Mouse (Mus musculus): ENCODE data around the gene Prpf18. TPM values are rescaled to one million over a fixed set of nuclear protein-coding genes. Genes with fewer than 3 reads are reported as not detected.
"Not testable (repeated sequence)": the region's sequence is repeated elsewhere in the genome, so short reads cannot be mapped to it uniquely, and the experiment has no call there.

The Prpf18 gene
- total RNA-seq, 2 experiments from 2014 or later: 42.4 to 42.5 TPM

DNA sequence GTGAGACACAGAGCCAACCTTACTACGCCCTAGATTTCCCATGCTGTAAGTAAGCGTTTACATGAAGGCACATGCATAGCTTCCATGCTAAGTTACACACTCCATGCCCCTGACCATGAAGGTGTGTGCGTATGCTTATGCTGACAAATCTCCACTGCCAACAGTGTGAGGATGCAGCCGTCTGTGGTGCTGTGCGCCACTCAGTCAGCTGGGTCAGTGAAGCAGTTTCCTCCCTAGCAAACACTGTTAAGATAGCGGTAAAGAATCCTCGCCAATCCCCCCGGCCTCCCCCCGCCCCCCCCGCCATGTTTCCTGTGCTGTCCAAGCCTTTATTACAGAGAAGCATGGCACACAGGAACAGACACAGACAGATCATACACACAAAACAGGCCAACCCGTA, 22.4 kb downstream of the Prpf18 start:
- TF ChIP-seq CTCF (IDR thresholded peaks at IDR 0.05): no peak
- no peak overlapping the region for H3K4me3 ChIP-seq
- intact Hi-C loops (cut with DNase I): no loop called here
- no peak for DNase-seq
- no peak overlapping the region for H3K27ac ChIP-seq

GRCm38 (mm10) chr2:4628920-4629319, 23.0 kb downstream of the Prpf18 start:
- no peak for DNase-seq
- no peak for TF ChIP-seq CTCF (IDR thresholded peaks at IDR 0.05)
- H3K4me3 ChIP-seq: no peak overlapping the region
- intact Hi-C loops (cut with DNase I): no loop called here
- H3K27ac ChIP-seq: no peak overlapping the region

DNA sequence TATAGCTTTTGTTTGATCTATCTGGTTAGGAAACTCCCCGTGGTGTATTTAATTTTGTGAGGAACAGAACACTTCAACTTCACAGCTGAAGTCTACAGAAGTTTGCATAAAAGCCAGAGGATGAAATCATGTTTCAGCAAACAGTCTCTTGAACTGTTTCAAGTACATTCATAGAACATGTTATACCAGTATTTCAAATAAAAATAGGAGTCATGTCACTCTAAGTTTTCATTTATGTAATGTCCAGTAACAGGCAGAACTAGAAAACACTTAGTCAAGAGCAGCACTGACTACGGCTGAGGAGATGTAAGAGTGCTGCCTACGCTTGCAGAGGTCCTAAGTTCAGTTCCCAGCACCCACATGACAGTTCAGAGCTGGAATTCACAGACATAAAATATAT, 25.0 kb downstream of the Prpf18 start:
- no peak for DNase-seq
- intact Hi-C loops (cut with DNase I): no loop called here
- no peak for TF ChIP-seq CTCF (IDR thresholded peaks at IDR 0.05)
- Histone ChIP-seq H3K4me3 (no peak overlapping the region), H3K27ac (no peak overlapping the region)

- intact Hi-C loops (cut with DNase I): no loop called here
- TF ChIP-seq CTCF (IDR thresholded peaks at IDR 0.05): no peak
- Histone ChIP-seq H3K4me3 (peak overlapping the region; percentile 46), H3K27ac (peak overlapping the region; percentile 67)
- peak; percentile 40 for DNase-seq
Measured at GRCm38 (mm10) chr2:4621471-4621985, 30.4 kb downstream of the Prpf18 start.

GRCm38 (mm10) chr2:4620640-4621401, 31.1 kb downstream of the Prpf18 start:
- peak overlapping the region; percentile 46 for H3K4me3 ChIP-seq
- peak overlapping the region; percentile 67 for H3K27ac ChIP-seq
- TF ChIP-seq CTCF (IDR thresholded peaks at IDR 0.05): no peak
- intact Hi-C loops (cut with DNase I): no loop called here
- peak; percentile 79 for DNase-seq

DNA sequence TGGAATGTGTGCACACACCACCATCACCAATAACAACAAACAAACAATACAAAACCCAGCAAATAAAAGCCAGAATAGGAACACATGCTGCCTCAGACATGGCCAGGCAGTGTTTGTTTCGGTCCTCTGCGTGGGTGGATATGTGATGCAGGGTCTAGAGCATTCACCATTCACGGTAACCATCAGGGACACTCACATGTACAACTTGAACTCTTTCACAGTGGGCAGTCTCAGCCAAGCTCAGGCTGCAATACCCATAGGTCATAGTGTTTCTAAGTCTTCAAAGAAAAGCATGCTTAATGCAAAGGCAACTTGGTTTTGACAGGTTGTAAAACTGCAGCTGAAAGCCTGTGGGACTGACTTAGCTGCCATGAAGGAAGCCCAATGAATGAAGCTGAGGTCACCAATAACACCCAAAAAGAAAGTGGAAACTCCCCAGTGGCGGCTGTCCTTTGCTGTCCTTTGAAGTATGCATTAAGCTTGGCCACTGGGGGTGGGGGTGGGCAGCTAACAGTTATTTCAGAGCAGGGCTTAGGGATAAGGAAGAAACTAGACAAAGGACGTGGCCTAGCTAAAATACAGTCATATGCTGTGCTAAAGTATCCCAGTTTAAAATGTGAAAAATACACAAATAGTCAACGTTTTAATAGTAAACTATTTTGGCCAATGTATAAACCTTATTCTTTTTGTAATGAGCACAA, 31.9 kb downstream of the Prpf18 start:
- intact Hi-C loops (cut with DNase I): no loop called here
- Histone ChIP-seq H3K27ac (peak overlapping the region; percentile 67; the same call in 1 of the 2 replicates), H3K4me3 (no peak overlapping the region)
- no peak for DNase-seq
- TF ChIP-seq CTCF (IDR thresholded peaks at IDR 0.05): no peak

DNA sequence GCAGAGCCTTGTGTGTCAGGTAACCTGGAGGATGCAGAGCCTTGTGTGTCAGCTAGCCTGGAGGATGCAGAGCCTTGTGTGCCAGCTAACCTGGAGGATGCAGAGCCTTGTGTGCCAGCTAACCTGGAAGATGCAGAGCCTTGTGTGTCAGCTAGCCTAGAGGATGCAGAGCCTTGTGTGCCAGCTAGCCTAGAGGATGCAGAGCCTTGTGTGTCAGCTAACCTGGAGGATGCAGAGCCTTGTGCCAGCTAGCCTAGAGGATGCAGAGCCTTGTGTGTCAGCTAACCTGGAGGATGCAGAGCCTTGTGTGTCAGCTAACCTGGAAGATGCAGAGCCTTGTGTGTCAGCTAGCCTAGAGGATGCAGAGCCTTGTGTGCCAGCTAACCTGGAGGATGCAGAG, 32.8 kb downstream of the Prpf18 start:
- intact Hi-C loops (cut with DNase I); H3K27ac ChIP-seq; H3K4me3 ChIP-seq; DNase-seq: not testable (repeated sequence)

GRCm38 (mm10) chr2:4616995-4617394, 34.9 kb downstream of the Prpf18 start:
- no peak for TF ChIP-seq CTCF (IDR thresholded peaks at IDR 0.05)
- intact Hi-C loops (cut with DNase I): no loop called here

DNA sequence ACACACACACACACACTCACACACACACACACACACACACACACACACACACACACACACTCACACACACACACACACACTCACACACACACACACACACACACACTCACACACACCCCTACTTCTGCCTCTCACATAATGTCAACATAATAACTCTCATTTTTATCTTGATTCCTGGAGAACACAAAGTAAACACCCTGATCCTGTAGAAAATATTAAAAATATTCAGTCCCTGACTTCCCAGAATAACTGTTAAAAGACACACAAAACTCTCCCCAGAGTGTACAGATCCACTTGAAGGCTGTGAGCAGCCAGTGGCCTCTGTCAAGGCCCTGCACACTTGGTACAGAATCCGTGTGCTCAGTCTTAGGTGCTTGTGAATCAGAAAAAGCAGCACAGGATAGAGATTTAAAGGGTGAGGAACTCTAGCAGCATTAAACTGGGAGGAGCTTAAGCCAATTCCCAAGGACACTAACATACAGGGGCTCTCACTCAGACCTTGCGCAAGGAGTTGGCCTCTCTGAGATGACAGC, 36.8 kb downstream of the Prpf18 start:
- Histone ChIP-seq H3K27ac (no peak overlapping the region), H3K4me3 (no peak overlapping the region)
- DNase-seq: no peak
- intact Hi-C loops (cut with DNase I): no loop called here
- no peak for TF ChIP-seq CTCF (IDR thresholded peaks at IDR 0.05)

More at GRCm38 (mm10) chr2:4616995-4617394, 34.9 kb downstream of the Prpf18 start:
- Histone ChIP-seq H3K4me3 (no peak overlapping the region), H3K27ac (no peak overlapping the region)
- no peak for DNase-seq

DNA sequence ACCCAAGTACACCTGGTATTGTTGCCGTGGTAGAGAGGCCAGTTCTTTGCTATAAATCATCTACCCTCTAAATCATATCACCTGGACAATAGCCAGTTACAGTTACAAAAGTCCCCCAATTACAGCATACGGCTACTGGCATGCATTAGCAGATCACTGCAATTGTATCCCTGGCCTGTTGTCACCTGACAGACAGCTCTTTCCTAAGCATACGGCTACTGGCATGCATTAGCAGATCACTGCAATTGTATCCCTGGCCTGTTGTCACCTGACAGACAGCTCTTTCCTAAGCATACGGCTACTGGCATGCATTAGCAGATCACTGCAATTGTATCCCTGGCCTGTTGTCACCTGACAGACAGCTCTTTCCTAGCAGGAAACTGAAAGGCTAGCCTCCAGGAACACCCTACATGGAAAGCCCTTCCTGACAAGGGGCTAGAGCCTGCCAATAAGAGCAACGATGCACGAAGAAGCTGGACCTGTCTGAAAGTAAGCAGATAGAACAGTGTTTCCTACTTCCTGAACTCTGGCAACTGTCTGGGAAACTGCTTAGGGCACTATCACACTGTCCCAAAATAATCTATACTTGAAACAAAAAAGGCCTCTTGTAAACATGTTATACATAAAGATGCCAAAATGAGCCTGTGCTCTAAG, 37.5 kb downstream of the Prpf18 start:
- H3K27ac ChIP-seq; intact Hi-C loops (cut with DNase I); DNase-seq; H3K4me3 ChIP-seq: not testable (repeated sequence)

DNA sequence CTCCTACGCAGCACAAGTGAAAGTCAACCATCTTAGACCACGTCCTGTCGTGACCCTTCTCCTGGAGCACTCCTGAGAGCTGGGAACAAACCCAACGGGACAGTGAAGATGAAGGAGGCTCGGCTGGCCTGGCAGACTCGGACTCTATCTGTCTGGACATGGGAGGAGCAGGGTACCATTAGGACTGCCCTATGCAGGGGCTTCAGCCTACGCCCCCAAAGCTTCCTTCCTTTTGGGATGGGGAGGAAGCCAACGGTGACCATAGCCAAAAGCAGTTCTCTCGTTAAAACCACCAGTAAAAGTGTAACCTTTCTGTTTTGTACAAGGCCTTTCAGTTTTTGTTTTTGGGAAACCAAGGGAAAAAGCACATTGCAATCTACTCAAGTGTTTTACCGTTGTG, 40.2 kb downstream of the Prpf18 start:
- intact Hi-C loops (cut with DNase I): no loop called here
- TF ChIP-seq CTCF (IDR thresholded peaks at IDR 0.05): no peak
- peak; percentile 29 for DNase-seq
- H3K4me3 ChIP-seq: peak overlapping the region; percentile 36
- H3K27ac ChIP-seq: peak overlapping the region; percentile 52

DNA sequence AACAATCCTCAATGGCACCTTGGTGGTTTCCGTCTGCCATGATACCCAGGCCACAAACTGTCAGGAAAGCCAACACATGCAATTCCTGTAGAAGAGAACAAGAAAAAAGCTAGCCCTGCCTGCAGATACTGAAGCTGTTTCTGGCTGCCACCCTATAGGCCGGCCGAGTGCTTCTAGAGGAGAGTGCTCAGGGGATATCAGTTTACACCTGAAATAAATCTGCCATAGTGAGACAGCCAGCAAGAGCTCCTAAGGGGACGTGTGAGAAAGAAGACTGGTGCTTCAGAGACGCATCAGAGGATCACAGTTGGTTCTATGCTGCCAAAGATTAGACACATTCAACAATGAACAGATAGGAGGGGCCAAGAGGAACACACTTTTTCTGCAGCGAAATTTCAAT, 40.6 kb downstream of the Prpf18 start:
- Histone ChIP-seq H3K27ac (peak overlapping the region; percentile 52), H3K4me3 (peak overlapping the region; percentile 36)
- intact Hi-C loops (cut with DNase I): no loop called here
- peak; percentile 28 for DNase-seq
- no peak for TF ChIP-seq CTCF (IDR thresholded peaks at IDR 0.05)

GRCm38 (mm10) chr2:4609433-4609832, 42.5 kb downstream of the Prpf18 start:
- DNase-seq: no peak
- no peak overlapping the region for H3K4me3 ChIP-seq
- intact Hi-C loops (cut with DNase I): no loop called here
- no peak overlapping the region for H3K27ac ChIP-seq
- no peak for TF ChIP-seq CTCF (IDR thresholded peaks at IDR 0.05)

Data from gastrocnemius, adult 2 months (tissue).